Mouse (Mus musculus): ENCODE measurements at regions not wholly inside any gene's neighbourhood (a gene's known extent, or its start where the extent isn't known, plus 50 kb on each side); places are given as distances from the start of the nearest gene placed in this dataset.

- no peak for ATAC-seq (ENCODE audit: insufficient number of reproducible peaks, low FRiP score, low TSS enrichment, low read depth)
- H3K4me1 ChIP-seq (ENCODE audit: control insufficient read depth, insufficient read depth, low read length) = no peaks in the 10 kb centered on the region
- H3K9ac ChIP-seq (ENCODE audit: low read length) = no peak overlapping the region
- H3K36me3 ChIP-seq (ENCODE audit: control insufficient read depth, insufficient read depth, low read length) = no peaks in the 10 kb centered on the region
- no peak overlapping the region for H3K27ac ChIP-seq (replicated peaks; ENCODE audit: low read depth, low read length)
- 64% methylated on average over 3 of the region's 3 CpGs for WGBS
- no peaks in the 10 kb centered on the region for H3K27me3 ChIP-seq (ENCODE audit: control insufficient read depth, insufficient read depth, low read length)
- no peaks in the 10 kb centered on the region for H3K9me3 ChIP-seq (ENCODE audit: control insufficient read depth, low read length)
- no peak overlapping the region for H3K4me2 ChIP-seq (ENCODE audit: low read depth, severe bottlenecking)
- DNase-seq (ENCODE audit: low spot score) = no peak
- H3K4me3 ChIP-seq (ENCODE audit: low read depth, low read length) = no peak overlapping the region
Observed at GRCm38 (mm10) chr4:50291397-50291945, 445.9 kb upstream of the Grin3a start.

GRCm38 (mm10) chr4:50286602-50287001 lies 441.1 kb upstream of the Grin3a start:
- Histone ChIP-seq H3K9ac (ENCODE audit: low read length) (no peak overlapping the region), H3K27ac (replicated peaks; ENCODE audit: low read depth, low read length) (no peak overlapping the region), H3K4me2 (ENCODE audit: low read depth, severe bottlenecking) (no peak overlapping the region), H3K4me1 (ENCODE audit: control insufficient read depth, insufficient read depth, low read length) (no peaks in the 10 kb centered on the region), H3K4me3 (ENCODE audit: low read depth, low read length) (no peak overlapping the region), H3K36me3 (ENCODE audit: control insufficient read depth, insufficient read depth, low read length) (no peaks in the 10 kb centered on the region), H3K9me3 (ENCODE audit: control insufficient read depth, low read length) (no peaks in the 10 kb centered on the region), H3K27me3 (ENCODE audit: control insufficient read depth, insufficient read depth, low read length) (no peaks in the 10 kb centered on the region)
- DNase-seq (ENCODE audit: low spot score) (no peak), ATAC-seq (ENCODE audit: insufficient number of reproducible peaks, low FRiP score, low TSS enrichment, low read depth) (no peak)
- 83% methylated on average over 2 of the region's 2 CpGs for WGBS

- Histone ChIP-seq H3K4me2 (ENCODE audit: low read depth, severe bottlenecking) (no peak overlapping the region), H3K4me1 (ENCODE audit: control insufficient read depth, insufficient read depth, low read length) (no peaks in the 10 kb centered on the region), H3K36me3 (ENCODE audit: control insufficient read depth, insufficient read depth, low read length) (no peaks in the 10 kb centered on the region), H3K27ac (replicated peaks; ENCODE audit: low read depth, low read length) (no peak overlapping the region), H3K9ac (ENCODE audit: low read length) (no peak overlapping the region), H3K27me3 (ENCODE audit: control insufficient read depth, insufficient read depth, low read length) (no peaks in the 10 kb centered on the region), H3K4me3 (ENCODE audit: low read depth, low read length) (no peak overlapping the region), H3K9me3 (ENCODE audit: control insufficient read depth, low read length) (no peaks in the 10 kb centered on the region)
- 72% methylated on average over 2 of the region's 2 CpGs for WGBS
- ATAC-seq (ENCODE audit: insufficient number of reproducible peaks, low FRiP score, low TSS enrichment, low read depth) (no peak), DNase-seq (ENCODE audit: low spot score) (no peak)
Observed at GRCm38 (mm10) chr4:50259012-50259601, 413.6 kb upstream of the Grin3a start.

GRCm38 (mm10) chr4:50242042-50242441 lies 396.5 kb upstream of the Grin3a start:
- Histone ChIP-seq H3K4me3 (ENCODE audit: low read depth, low read length) (no peak overlapping the region), H3K27me3 (ENCODE audit: control insufficient read depth, insufficient read depth, low read length) (no peaks in the 10 kb centered on the region), H3K4me2 (ENCODE audit: low read depth, severe bottlenecking) (no peak overlapping the region), H3K9ac (ENCODE audit: low read length) (no peak overlapping the region), H3K4me1 (ENCODE audit: control insufficient read depth, insufficient read depth, low read length) (no peaks in the 10 kb centered on the region), H3K27ac (replicated peaks; ENCODE audit: low read depth, low read length) (no peak overlapping the region), H3K36me3 (ENCODE audit: control insufficient read depth, insufficient read depth, low read length) (no peaks in the 10 kb centered on the region), H3K9me3 (ENCODE audit: control insufficient read depth, low read length) (no peaks in the 10 kb centered on the region)
- ATAC-seq (ENCODE audit: insufficient number of reproducible peaks, low FRiP score, low TSS enrichment, low read depth) (no peak), DNase-seq (ENCODE audit: low spot score) (no peak)
- WGBS = 67% methylated on average over 1 of the region's 1 CpGs

GRCm38 (mm10) chr4:50240951-50241350 lies 395.4 kb upstream of the Grin3a start:
- DNase-seq (ENCODE audit: low spot score) (no peak), ATAC-seq (ENCODE audit: insufficient number of reproducible peaks, low FRiP score, low TSS enrichment, low read depth) (no peak)
- H3K4me1 ChIP-seq (ENCODE audit: control insufficient read depth, insufficient read depth, low read length) = no peaks in the 10 kb centered on the region
- no peak overlapping the region for H3K4me3 ChIP-seq (ENCODE audit: low read depth, low read length)
- H3K27ac ChIP-seq (replicated peaks; ENCODE audit: low read depth, low read length) = no peak overlapping the region
- no peaks in the 10 kb centered on the region for H3K9me3 ChIP-seq (ENCODE audit: control insufficient read depth, low read length)
- WGBS = 95% methylated on average over 2 of the region's 2 CpGs
- no peak overlapping the region for H3K4me2 ChIP-seq (ENCODE audit: low read depth, severe bottlenecking)
- no peaks in the 10 kb centered on the region for H3K27me3 ChIP-seq (ENCODE audit: control insufficient read depth, insufficient read depth, low read length)
- H3K36me3 ChIP-seq (ENCODE audit: control insufficient read depth, insufficient read depth, low read length) = no peaks in the 10 kb centered on the region
- no peak overlapping the region for H3K9ac ChIP-seq (ENCODE audit: low read length)

GRCm38 (mm10) chr4:50239386-50239785 lies 393.8 kb upstream of the Grin3a start:
- H3K27ac ChIP-seq (replicated peaks; ENCODE audit: low read depth, low read length) = no peak overlapping the region
- DNase-seq (ENCODE audit: low spot score) = no peak
- H3K4me2 ChIP-seq (ENCODE audit: low read depth, severe bottlenecking) = no peak overlapping the region
- no peaks in the 10 kb centered on the region for H3K36me3 ChIP-seq (ENCODE audit: control insufficient read depth, insufficient read depth, low read length)
- H3K9me3 ChIP-seq (ENCODE audit: control insufficient read depth, low read length) = no peaks in the 10 kb centered on the region
- no peaks in the 10 kb centered on the region for H3K27me3 ChIP-seq (ENCODE audit: control insufficient read depth, insufficient read depth, low read length)
- no peak for ATAC-seq (ENCODE audit: insufficient number of reproducible peaks, low FRiP score, low TSS enrichment, low read depth)
- WGBS = 93% methylated on average over 2 of the region's 2 CpGs
- H3K4me1 ChIP-seq (ENCODE audit: control insufficient read depth, insufficient read depth, low read length) = no peaks in the 10 kb centered on the region
- H3K4me3 ChIP-seq (ENCODE audit: low read depth, low read length) = no peak overlapping the region
- no peak overlapping the region for H3K9ac ChIP-seq (ENCODE audit: low read length)

- Histone ChIP-seq H3K36me3 (ENCODE audit: control insufficient read depth, insufficient read depth, low read length) (no peaks in the 10 kb centered on the region), H3K4me2 (ENCODE audit: low read depth, severe bottlenecking) (no peak overlapping the region), H3K4me3 (ENCODE audit: low read depth, low read length) (no peak overlapping the region), H3K9ac (ENCODE audit: low read length) (no peak overlapping the region), H3K4me1 (ENCODE audit: control insufficient read depth, insufficient read depth, low read length) (no peaks in the 10 kb centered on the region), H3K27ac (replicated peaks; ENCODE audit: low read depth, low read length) (no peak overlapping the region), H3K27me3 (ENCODE audit: control insufficient read depth, insufficient read depth, low read length) (no peaks in the 10 kb centered on the region), H3K9me3 (ENCODE audit: control insufficient read depth, low read length) (no peaks in the 10 kb centered on the region)
- 73% methylated on average over 3 of the region's 3 CpGs for WGBS
- no peak for ATAC-seq (ENCODE audit: insufficient number of reproducible peaks, low FRiP score, low TSS enrichment, low read depth)
- no peak for DNase-seq (ENCODE audit: low spot score)
Observed at GRCm38 (mm10) chr4:50235476-50235875, 389.9 kb upstream of the Grin3a start.

GRCm38 (mm10) chr4:50203348-50203747 lies 357.8 kb upstream of the Grin3a start:
- Histone ChIP-seq H3K9me3 (ENCODE audit: control insufficient read depth, low read length) (no peaks in the 10 kb centered on the region), H3K4me2 (ENCODE audit: low read depth, severe bottlenecking) (no peak overlapping the region), H3K4me3 (ENCODE audit: low read depth, low read length) (no peak overlapping the region), H3K36me3 (ENCODE audit: control insufficient read depth, insufficient read depth, low read length) (no peaks in the 10 kb centered on the region), H3K4me1 (ENCODE audit: control insufficient read depth, insufficient read depth, low read length) (no peaks in the 10 kb centered on the region), H3K27ac (replicated peaks; ENCODE audit: low read depth, low read length) (no peak overlapping the region), H3K27me3 (ENCODE audit: control insufficient read depth, insufficient read depth, low read length) (no peaks in the 10 kb centered on the region), H3K9ac (ENCODE audit: low read length) (no peak overlapping the region)
- WGBS = 75% methylated on average over 3 of the region's 3 CpGs
- ATAC-seq (ENCODE audit: insufficient number of reproducible peaks, low FRiP score, low TSS enrichment, low read depth) (no peak), DNase-seq (ENCODE audit: low spot score) (no peak)

GRCm38 (mm10) chr4:50177196-50177595 lies 331.7 kb upstream of the Grin3a start:
- no peak for DNase-seq (ENCODE audit: low spot score)
- Histone ChIP-seq H3K27me3 (ENCODE audit: control insufficient read depth, insufficient read depth, low read length) (no peaks in the 10 kb centered on the region), H3K4me3 (ENCODE audit: low read depth, low read length) (no peak overlapping the region), H3K4me2 (ENCODE audit: low read depth, severe bottlenecking) (no peak overlapping the region), H3K27ac (replicated peaks; ENCODE audit: low read depth, low read length) (no peak overlapping the region), H3K36me3 (ENCODE audit: control insufficient read depth, insufficient read depth, low read length) (no peaks in the 10 kb centered on the region), H3K9me3 (ENCODE audit: control insufficient read depth, low read length) (no peaks in the 10 kb centered on the region), H3K9ac (ENCODE audit: low read length) (no peak overlapping the region), H3K4me1 (ENCODE audit: control insufficient read depth, insufficient read depth, low read length) (no peaks in the 10 kb centered on the region)
- no peak for ATAC-seq (ENCODE audit: insufficient number of reproducible peaks, low FRiP score, low TSS enrichment, low read depth)

Data from limb, embryonic 11.5 days (tissue).